Mouse (Mus musculus): ENCODE results near the gene Fry. TPM values are rescaled to one million over a fixed set of nuclear protein-coding genes. Genes with fewer than 3 reads are reported as not detected.

The Fry gene
- polyA plus RNA-seq, 1 experiment: 10.1 TPM

- Histone ChIP-seq H3K4me1 (ENCODE audit: control insufficient read depth, insufficient read depth, low read length) (no peaks in the 10 kb centered on the region), H3K4me3 (ENCODE audit: insufficient read depth, low read length) (no peak overlapping the region), H3K27ac (ENCODE audit: insufficient read depth, low read depth, low read length) (no peak overlapping the region)
- TF ChIP-seq POLR2A (IDR thresholded peaks at IDR 0.05; ENCODE audit: borderline replicate concordance, low read depth, low read length): no peak
- TF ChIP-seq CTCF (IDR thresholded peaks at IDR 0.05; ENCODE audit: low read depth, low read length): no peak
Measured at GRCm38 (mm10) chr5:150146612-150147011, 28.2 kb downstream of the Fry start.

DNA sequence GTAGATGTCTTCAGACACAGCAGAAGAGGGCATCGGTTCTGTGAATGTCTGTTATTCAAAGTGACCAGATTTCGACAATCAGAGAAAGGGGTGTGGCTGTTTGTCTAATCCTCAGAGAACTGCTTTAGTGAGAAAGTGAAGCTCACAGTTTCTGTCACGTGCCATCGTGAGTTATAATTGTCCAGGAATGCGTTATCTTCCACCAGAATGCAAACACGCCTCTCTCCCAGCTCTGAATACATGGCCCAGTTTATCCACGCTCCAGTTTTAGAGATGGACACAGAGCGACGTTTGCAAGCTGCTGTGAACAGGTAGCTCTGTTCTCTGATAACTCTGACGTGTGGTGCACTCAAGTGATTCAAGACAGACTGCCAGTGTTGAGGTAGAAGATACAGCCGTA is 31.3 kb downstream of the Fry start:
- peaks cover 2% of the 10 kb centered on the region for H3K4me1 ChIP-seq (ENCODE audit: control insufficient read depth, insufficient read depth, low read length)
- TF ChIP-seq CTCF (IDR thresholded peaks at IDR 0.05; ENCODE audit: low read depth, low read length) (no peak), POLR2A (IDR thresholded peaks at IDR 0.05; ENCODE audit: borderline replicate concordance, low read depth, low read length) (no peak)
- no peak overlapping the region for H3K27ac ChIP-seq (ENCODE audit: insufficient read depth, low read depth, low read length)
- H3K4me3 ChIP-seq (ENCODE audit: insufficient read depth, low read length): no peak overlapping the region

DNA sequence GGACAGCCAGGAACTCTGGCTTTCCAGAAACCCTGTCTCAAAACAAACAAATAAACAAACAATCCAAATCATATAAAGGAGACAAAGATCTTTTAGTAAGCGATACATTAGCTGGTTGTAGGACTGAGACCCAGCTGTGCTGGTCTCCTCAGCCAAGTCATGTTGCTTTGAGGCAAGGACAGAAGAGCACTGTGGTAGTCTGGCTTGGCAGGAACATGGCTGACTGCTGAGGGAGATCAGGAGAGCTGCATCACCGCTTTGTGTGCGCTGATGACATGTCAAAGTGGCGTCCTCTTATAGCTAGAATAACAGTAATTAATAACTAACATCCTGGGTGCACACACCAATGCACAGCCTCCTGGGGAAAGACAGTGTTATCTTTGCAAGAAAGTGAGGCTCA is 32.5 kb downstream of the Fry start:
- H3K4me1 ChIP-seq (ENCODE audit: control insufficient read depth, insufficient read depth, low read length): peaks cover 12% of the 10 kb centered on the region
- no peak overlapping the region for H3K27ac ChIP-seq (ENCODE audit: insufficient read depth, low read depth, low read length)
- TF ChIP-seq CTCF (IDR thresholded peaks at IDR 0.05; ENCODE audit: low read depth, low read length) (no peak), POLR2A (IDR thresholded peaks at IDR 0.05; ENCODE audit: borderline replicate concordance, low read depth, low read length) (no peak)
- H3K4me3 ChIP-seq (ENCODE audit: insufficient read depth, low read length): no peak overlapping the region

DNA sequence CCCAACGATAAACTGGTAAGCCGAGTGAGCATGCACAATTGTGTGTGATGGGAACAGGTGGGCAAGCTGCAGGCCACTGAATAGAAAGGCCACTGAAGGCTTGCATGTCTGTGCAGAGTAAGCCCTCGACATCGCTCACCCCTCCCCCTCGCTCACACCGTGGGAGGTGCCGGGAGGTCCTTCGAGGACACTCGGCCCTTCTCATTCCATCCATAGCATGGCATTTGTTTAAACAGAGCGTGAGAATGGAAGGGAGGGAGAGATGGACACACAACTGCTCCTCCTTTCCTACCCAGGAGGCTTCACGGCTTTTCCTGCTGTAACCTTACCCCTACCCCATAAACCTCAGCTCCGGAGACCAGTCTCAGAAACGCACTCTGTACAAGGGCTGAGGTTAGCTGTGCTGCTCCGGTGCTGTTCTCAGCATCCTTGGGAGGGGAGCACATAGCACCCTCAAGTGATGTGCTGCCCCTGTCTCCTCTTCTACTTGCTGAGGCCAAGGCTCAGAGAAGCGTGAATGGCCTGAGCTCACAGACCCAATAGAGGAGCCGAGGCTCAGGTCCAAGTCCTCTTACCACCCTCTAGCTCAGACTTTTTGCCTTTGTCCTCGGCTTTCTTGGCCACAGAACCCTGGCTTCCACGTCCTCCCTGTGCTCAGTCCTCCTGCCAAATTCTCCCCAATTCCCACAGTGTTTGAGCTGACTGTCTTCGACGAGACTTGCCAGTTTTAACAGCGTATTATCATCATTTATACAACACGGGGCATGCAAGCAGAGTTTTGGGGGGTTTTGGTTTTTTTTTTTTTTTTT is 33.8 kb downstream of the Fry start:
- TF ChIP-seq CTCF (IDR thresholded peaks at IDR 0.05; ENCODE audit: low read depth, low read length) (no peak), POLR2A (IDR thresholded peaks at IDR 0.05; ENCODE audit: borderline replicate concordance, low read depth, low read length) (no peak)
- no peak overlapping the region for H3K27ac ChIP-seq (ENCODE audit: insufficient read depth, low read depth, low read length)
- no peak overlapping the region for H3K4me3 ChIP-seq (ENCODE audit: insufficient read depth, low read length)
- peaks cover 18% of the 10 kb centered on the region for H3K4me1 ChIP-seq (ENCODE audit: control insufficient read depth, insufficient read depth, low read length)

GRCm38 (mm10) chr5:150152880-150153281 is 34.4 kb downstream of the Fry start:
- H3K4me1 ChIP-seq (ENCODE audit: control insufficient read depth, insufficient read depth, low read length): peaks cover 18% of the 10 kb centered on the region
- no peak overlapping the region for H3K27ac ChIP-seq (ENCODE audit: insufficient read depth, low read depth, low read length)
- TF ChIP-seq CTCF (IDR thresholded peaks at IDR 0.05; ENCODE audit: low read depth, low read length) (no peak), POLR2A (IDR thresholded peaks at IDR 0.05; ENCODE audit: borderline replicate concordance, low read depth, low read length) (no peak)
- H3K4me3 ChIP-seq (ENCODE audit: insufficient read depth, low read length): no peak overlapping the region

- Histone ChIP-seq H3K27ac (ENCODE audit: insufficient read depth, low read depth, low read length) (peak overlapping the region; percentile 59), H3K4me3 (ENCODE audit: insufficient read depth, low read length) (no peak overlapping the region), H3K4me1 (ENCODE audit: control insufficient read depth, insufficient read depth, low read length) (peaks cover 18% of the 10 kb centered on the region)
- TF ChIP-seq POLR2A (IDR thresholded peaks at IDR 0.05; ENCODE audit: borderline replicate concordance, low read depth, low read length): no peak
- TF ChIP-seq CTCF (IDR thresholded peaks at IDR 0.05; ENCODE audit: low read depth, low read length): no peak
Measured at GRCm38 (mm10) chr5:150155388-150155787, 36.9 kb downstream of the Fry start.

DNA sequence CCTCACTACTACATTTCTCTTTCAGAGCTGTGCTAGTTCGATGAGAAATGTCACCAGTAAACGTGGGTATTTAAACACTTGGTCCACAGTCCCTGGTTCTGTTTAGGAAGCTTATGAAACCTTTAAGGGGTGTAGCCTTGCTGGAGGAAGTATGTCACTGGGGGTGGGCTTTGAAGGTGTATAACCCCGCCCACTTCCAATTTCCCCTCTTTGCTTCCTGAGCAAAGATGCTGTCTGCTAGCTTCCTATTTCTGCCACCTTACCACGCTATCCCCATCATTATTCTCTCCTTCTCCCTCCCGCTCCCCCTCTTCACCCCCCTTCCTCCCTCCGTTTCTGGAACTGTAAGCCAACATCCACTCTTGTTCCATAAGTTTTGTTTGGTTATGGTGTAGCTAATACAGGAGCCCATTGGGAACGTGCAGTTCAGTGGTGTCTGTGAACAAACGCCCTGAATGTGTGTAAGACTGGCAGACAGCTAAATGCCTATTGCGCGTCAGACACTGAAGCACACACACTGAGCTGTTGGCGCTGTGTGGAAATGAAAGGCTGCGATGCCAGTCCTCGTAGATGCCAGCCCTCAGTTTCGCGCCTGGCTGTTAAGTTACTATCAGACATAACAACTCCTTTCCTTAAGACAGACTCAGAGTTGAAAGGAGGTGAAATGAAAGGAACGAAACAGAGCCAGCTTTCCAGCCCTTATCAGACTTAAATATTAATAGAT is 37.8 kb downstream of the Fry start:
- peaks cover 18% of the 10 kb centered on the region for H3K4me1 ChIP-seq (ENCODE audit: control insufficient read depth, insufficient read depth, low read length)
- peak overlapping the region; percentile 59 for H3K27ac ChIP-seq (ENCODE audit: insufficient read depth, low read depth, low read length)
- H3K4me3 ChIP-seq (ENCODE audit: insufficient read depth, low read length): no peak overlapping the region
- TF ChIP-seq POLR2A (IDR thresholded peaks at IDR 0.05; ENCODE audit: borderline replicate concordance, low read depth, low read length) (no peak), CTCF (IDR thresholded peaks at IDR 0.05; ENCODE audit: low read depth, low read length) (no peak)

GRCm38 (mm10) chr5:150157682-150158081 is 39.2 kb downstream of the Fry start:
- H3K4me3 ChIP-seq (ENCODE audit: insufficient read depth, low read length): no peak overlapping the region
- no peak overlapping the region for H3K27ac ChIP-seq (ENCODE audit: insufficient read depth, low read depth, low read length)
- H3K4me1 ChIP-seq (ENCODE audit: control insufficient read depth, insufficient read depth, low read length): peaks cover 18% of the 10 kb centered on the region
- peak; percentile 80 for TF ChIP-seq CTCF (IDR thresholded peaks at IDR 0.05; ENCODE audit: low read depth, low read length)
- TF ChIP-seq POLR2A (IDR thresholded peaks at IDR 0.05; ENCODE audit: borderline replicate concordance, low read depth, low read length): no peak

DNA sequence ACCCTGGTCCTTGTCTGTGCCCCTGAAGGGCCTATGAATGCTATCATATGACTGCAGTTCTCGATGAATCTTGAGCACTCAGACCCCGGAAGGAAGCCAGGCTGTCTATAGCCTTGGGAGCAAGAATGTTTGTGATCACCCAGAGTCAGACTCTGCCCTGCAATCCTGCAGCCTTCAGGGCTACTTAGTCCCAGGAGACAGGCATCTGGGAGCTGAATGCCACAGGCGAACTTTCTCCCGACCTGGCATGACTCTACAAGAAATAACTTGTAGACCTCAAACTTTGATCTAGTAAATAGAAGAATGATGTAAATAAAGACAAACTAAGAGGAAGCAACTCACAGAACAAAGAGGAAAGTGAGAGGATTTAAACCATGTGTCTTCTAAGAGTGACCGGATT is 40.7 kb downstream of the Fry start:
- Histone ChIP-seq H3K27ac (ENCODE audit: insufficient read depth, low read depth, low read length) (no peak overlapping the region), H3K4me3 (ENCODE audit: insufficient read depth, low read length) (no peak overlapping the region), H3K4me1 (ENCODE audit: control insufficient read depth, insufficient read depth, low read length) (peaks cover 18% of the 10 kb centered on the region)
- TF ChIP-seq POLR2A (IDR thresholded peaks at IDR 0.05; ENCODE audit: borderline replicate concordance, low read depth, low read length): no peak
- no peak for TF ChIP-seq CTCF (IDR thresholded peaks at IDR 0.05; ENCODE audit: low read depth, low read length)

GRCm38 (mm10) chr5:150161193-150161592 is 42.7 kb downstream of the Fry start:
- Histone ChIP-seq H3K4me1 (ENCODE audit: control insufficient read depth, insufficient read depth, low read length) (peaks cover 4% of the 10 kb centered on the region), H3K4me3 (ENCODE audit: insufficient read depth, low read length) (no peak overlapping the region), H3K27ac (ENCODE audit: insufficient read depth, low read depth, low read length) (no peak overlapping the region)
- no peak for TF ChIP-seq POLR2A (IDR thresholded peaks at IDR 0.05; ENCODE audit: borderline replicate concordance, low read depth, low read length)
- TF ChIP-seq CTCF (IDR thresholded peaks at IDR 0.05; ENCODE audit: low read depth, low read length): 0 out of 2 replicates have a peak, but pooled peaks have one; percentile 20

Data from bone marrow macrophage, adult 2 months (primary cell).